Mouse (Mus musculus) ovary, adult 10 weeks (tissue): ENCODE data around the gene Sptan1. TPM values are rescaled to one million over a fixed set of nuclear protein-coding genes. Genes with fewer than 3 reads are reported as not detected.

Source experiments
- polyA plus RNA-seq: library from polyadenylated mRNA; stranded (reverse); fragments of 350-450 nt; fragmentation: Illumina TruSeq; extraction: RNeasy Lipid Tissue Mini Kit (QIAGEN cat#74804); gene quantifications from one replicate; pipeline ENCODE4 v1.2.3, GENCODE M21; 2014

The Sptan1 gene
- polyA plus RNA-seq = 52.6 TPM

GRCm38 (mm10) chr2:29965250-29965843 is at the start of gene Sptan1:
Gene Sptan1, plus strand, starts transcription at chr2:29965560.

GRCm38 (mm10) chr2:29934906-29935599 is 30.3 kb upstream of the Sptan1 start, which contains the start of gene Gle1:
Gene Gle1, plus strand, starts transcription at chr2:29935426.

GRCm38 (mm10) chr2:30048699-30049388 is 83.5 kb downstream of the Sptan1 start, which contains the start of gene Wdr34:
Gene Wdr34, minus strand, starts transcription at chr2:30048881.

GRCm38 (mm10) chr2:30057223-30057904 is 92.0 kb downstream of the Sptan1 start, which contains the start of gene Set:
Gene Set, plus strand, starts transcription at chr2:30057378.

GRCm38 (mm10) chr2:30077502-30078348 is 112.4 kb downstream of the Sptan1 start, which contains the start of gene Pkn3:
Gene Pkn3, plus strand, starts transcription at chr2:30077684.

Other genes starting within 250 kb of the Sptan1 start
- not detected for gene Gm13420, start 213.9 kb upstream of the Sptan1 start, polyA plus RNA-seq
- not detected for gene Gm13547, start 206.2 kb upstream of the Sptan1 start, polyA plus RNA-seq
- 2.2 TPM for gene Coq4, start 178.1 kb upstream of the Sptan1 start, polyA plus RNA-seq
- 6.4 TPM for gene Trub2, start 177.1 kb upstream of the Sptan1 start, polyA plus RNA-seq
- gene Slc27a4, start 162.9 kb upstream of the Sptan1 start, polyA plus RNA-seq = 1.1 TPM
- gene Urm1, start 145.5 kb upstream of the Sptan1 start, polyA plus RNA-seq = 1.3 TPM
- 4.0 TPM for gene Cercam, start 96.4 kb upstream of the Sptan1 start, polyA plus RNA-seq
- 10.1 TPM for gene Odf2, start 76.3 kb upstream of the Sptan1 start, polyA plus RNA-seq
- 10.7 TPM for gene Gle1, start 30.1 kb upstream of the Sptan1 start, polyA plus RNA-seq
- 0.83 TPM for gene Wdr34, start 83.3 kb downstream of the Sptan1 start, polyA plus RNA-seq
- 804 TPM for gene Set, start 91.8 kb downstream of the Sptan1 start, polyA plus RNA-seq
- gene Pkn3, start 112.1 kb downstream of the Sptan1 start, polyA plus RNA-seq = not detected
- gene Zdhhc12, start 128.1 kb downstream of the Sptan1 start, polyA plus RNA-seq = 1.3 TPM
- 1.5 TPM for gene Zer1, start 159.0 kb downstream of the Sptan1 start, polyA plus RNA-seq
- gene Tbc1d13, start 168.2 kb downstream of the Sptan1 start, polyA plus RNA-seq = 11.6 TPM
- not detected for gene Endog, start 205.9 kb downstream of the Sptan1 start, polyA plus RNA-seq
- gene Spout1, start 212.9 kb downstream of the Sptan1 start, polyA plus RNA-seq = 1.5 TPM
- gene Kyat1, start 240.3 kb downstream of the Sptan1 start, polyA plus RNA-seq = 0.31 TPM